Mouse (Mus musculus) midbrain, postnatal 0 days (tissue): Measurements from ENCODE around the gene Grb7. TPM values are rescaled to one million over a fixed set of nuclear protein-coding genes. Genes with fewer than 3 reads are reported as not detected.

ENCODE experiments used
- ATAC-seq: fragments of 200-750 bp; cut with Nextera tagmentation; 2 replicates; pipeline ENCODE4 v1.8.0; 2017; ENCODE audit warnings: moderate number of reproducible peaks, mild to moderate bottlenecking, moderate TSS enrichment, moderate library complexity; ENCODE audit not compliant: low FRiP score
- DNase-seq: peaks from one replicate; pipeline ENCODE4 v3.0.0-alpha.2; 2015; ENCODE audit warnings: low spot score
- H3K27ac ChIP-seq: fragments of 300-500 bp; sonication (generic); 2 replicates; pipeline ENCODE4 v1.5.1; 2014; ENCODE audit warnings: low read depth, mild to moderate bottlenecking, low read length, mixed read lengths
- H3K27me3 ChIP-seq: fragments of 300-500 bp; sonication (generic); 2 replicates; pipeline ENCODE4 v1.6.1; 2014; ENCODE audit warnings: low read length, control low read depth, mixed read lengths; ENCODE audit not compliant: insufficient read depth
- H3K36me3 ChIP-seq: fragments of 300-500 bp; sonication (generic); 2 replicates; pipeline ENCODE4 v1.6.1; 2014; ENCODE audit warnings: low read length, control low read depth, mixed read lengths; ENCODE audit not compliant: insufficient read depth
- H3K4me1 ChIP-seq: fragments of 300-500 bp; sonication (generic); 2 replicates; pipeline ENCODE4 v1.6.1; 2014; ENCODE audit warnings: mild to moderate bottlenecking, control low read depth, antibody characterized with exemption, low read length, mixed read lengths; ENCODE audit not compliant: insufficient read depth
- H3K4me2 ChIP-seq: fragments of 300-500 bp; sonication (generic); 2 replicates; pipeline ENCODE4 v1.6.1; 2014; ENCODE audit warnings: low read depth, mild to moderate bottlenecking, low read length, mixed read lengths; ENCODE audit not compliant: poor library complexity, severe bottlenecking
- H3K4me3 ChIP-seq: fragments of 300-500 bp; sonication (generic); 2 replicates; pipeline ENCODE4 v1.5.1; 2014; ENCODE audit warnings: low read depth, mild to moderate bottlenecking, low read length, moderate library complexity
- H3K9ac ChIP-seq: fragments of 300-500 bp; sonication (generic); replicated peaks from 2 replicates; pipeline ENCODE4 v1.6.1; 2014; ENCODE audit warnings: mild to moderate bottlenecking, low read length, moderate library complexity, mixed read lengths; ENCODE audit not compliant: poor library complexity, severe bottlenecking
- H3K9me3 ChIP-seq: fragments of 300-500 bp; sonication (generic); 2 replicates; pipeline ENCODE4 v1.6.1; 2016; ENCODE audit warnings: low read length, control low read depth
- CTCF ChIP-seq: IDR thresholded peaks from 2 replicates; pipeline ENCODE4 v1.5.1; 2016; ENCODE audit warnings: antibody characterized with exemption, mild to moderate bottlenecking
- WGBS: fragments of 180-500 bp; shearing (Covaris S2); extraction: QIAGEN DNeasy Blood & Tissue Kit; methylation state at CpG from one replicate; pipeline ENCODE4 v1.1.7; 2014; 5-methylcytosine and 5-hydroxymethylcytosine counted together
- polyA plus RNA-seq: library from polyadenylated mRNA; unstranded; fragments of >200 nt; fragmentation: Nextera tagmentation; extraction: Ambion mirVana; gene quantifications from 2 replicates; pipeline ENCODE4 v1.2.1, GENCODE M21; 2015
- total RNA-seq: library from RNA; depleted of rRNA; stranded (reverse); fragments of >200 nt; gene quantifications from 2 replicates; pipeline ENCODE4 v1.2.3, GENCODE M21; 2014

Gene Grb7
- total and polyA plus RNA-seq, 2 experiments from 2014 or later: 0.82 to 1.00 TPM

DNA sequence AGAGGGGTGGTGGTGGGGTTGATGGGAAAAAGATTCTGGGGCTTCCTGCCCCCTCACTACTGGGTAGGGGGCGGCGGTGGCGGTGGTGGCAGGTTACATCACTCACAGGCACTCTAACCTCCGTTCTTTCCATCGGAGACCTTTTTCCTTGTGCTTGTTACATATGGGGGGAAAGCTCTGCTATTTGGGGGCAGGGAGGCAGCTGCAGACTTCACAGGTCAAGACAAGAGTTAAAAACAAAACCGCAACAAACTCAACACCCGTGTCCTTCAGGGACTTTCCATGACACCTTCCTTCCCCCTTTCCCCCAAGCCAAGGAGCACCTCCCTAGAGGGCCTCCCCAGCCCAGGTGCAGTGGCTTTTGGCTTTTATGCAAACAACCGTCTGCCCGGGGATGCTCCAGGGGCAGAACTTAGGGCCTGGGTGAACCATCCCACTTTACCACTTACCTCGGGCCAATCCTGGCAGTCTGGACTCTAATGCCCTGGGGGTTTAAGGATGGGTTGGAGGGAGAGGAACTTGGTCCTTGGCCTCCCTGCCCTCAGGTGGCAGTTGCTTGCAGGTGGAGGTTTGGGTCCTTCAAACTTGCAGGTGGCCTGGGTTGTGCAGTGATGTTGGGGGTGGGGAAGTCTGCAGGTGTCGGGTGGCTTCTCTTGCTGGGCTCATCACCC is 13.0 kb downstream of the Grb7 start:
- Histone ChIP-seq H3K27ac (no peak overlapping the region), H3K27me3 (peaks cover 7% of the 10 kb centered on the region), H3K4me3 (no peak overlapping the region), H3K9ac (no peak overlapping the region), H3K4me2 (no peak overlapping the region), H3K9me3 (no peaks in the 10 kb centered on the region), H3K36me3 (no peaks in the 10 kb centered on the region), H3K4me1 (no peaks in the 10 kb centered on the region)
- no peak for TF ChIP-seq CTCF
- DNase-seq: no peak
- ATAC-seq: no peak
- 24% methylated on average over 11 of the region's 11 CpGs for WGBS

GRCm38 (mm10) chr11:98459860-98460259 is 13.7 kb downstream of the Grb7 start:
- no peak for TF ChIP-seq CTCF
- DNase-seq: no peak
- Histone ChIP-seq H3K27ac (no peak overlapping the region), H3K4me3 (no peak overlapping the region), H3K27me3 (peaks cover 7% of the 10 kb centered on the region), H3K4me2 (no peak overlapping the region), H3K4me1 (no peaks in the 10 kb centered on the region), H3K36me3 (no peaks in the 10 kb centered on the region), H3K9me3 (no peaks in the 10 kb centered on the region), H3K9ac (no peak overlapping the region)
- WGBS: 83% methylated on average over 9 of the region's 9 CpGs
- no peak for ATAC-seq

- Histone ChIP-seq H3K9ac (no peak overlapping the region), H3K36me3 (no peaks in the 10 kb centered on the region), H3K27ac (no peak overlapping the region), H3K4me2 (no peak overlapping the region), H3K27me3 (peaks cover 7% of the 10 kb centered on the region), H3K9me3 (no peaks in the 10 kb centered on the region), H3K4me1 (no peaks in the 10 kb centered on the region), H3K4me3 (no peak overlapping the region)
- DNase-seq (no peak), ATAC-seq (no peak)
- 58% methylated on average over 6 of the region's 6 CpGs for WGBS
- TF ChIP-seq CTCF: no peak
Observed at GRCm38 (mm10) chr11:98461109-98461720, 15.0 kb downstream of the Grb7 start.

- Histone ChIP-seq H3K4me2 (no peak overlapping the region), H3K27me3 (peaks cover 7% of the 10 kb centered on the region), H3K4me1 (no peaks in the 10 kb centered on the region), H3K4me3 (no peak overlapping the region), H3K27ac (no peak overlapping the region), H3K36me3 (no peaks in the 10 kb centered on the region), H3K9ac (no peak overlapping the region), H3K9me3 (no peaks in the 10 kb centered on the region)
- ATAC-seq (no peak), DNase-seq (no peak)
- 90% methylated on average over 6 of the region's 6 CpGs for WGBS
- TF ChIP-seq CTCF: no peak
Observed at GRCm38 (mm10) chr11:98462255-98462654, 16.1 kb downstream of the Grb7 start.

GRCm38 (mm10) chr11:98463911-98464310 is 17.7 kb downstream of the Grb7 start:
- no peak for TF ChIP-seq CTCF
- Histone ChIP-seq H3K27me3 (peaks cover 4% of the 10 kb centered on the region; the same call in 1 of the 2 replicates), H3K4me3 (no peak overlapping the region), H3K36me3 (no peaks in the 10 kb centered on the region), H3K4me2 (no peak overlapping the region), H3K9me3 (no peaks in the 10 kb centered on the region), H3K9ac (no peak overlapping the region), H3K4me1 (no peaks in the 10 kb centered on the region), H3K27ac (no peak overlapping the region)
- WGBS: 89% methylated on average over 9 of the region's 9 CpGs
- no peak for ATAC-seq
- no peak for DNase-seq

- no peak for TF ChIP-seq CTCF
- Histone ChIP-seq H3K9ac (no peak overlapping the region), H3K4me3 (no peak overlapping the region), H3K9me3 (no peaks in the 10 kb centered on the region), H3K4me1 (no peaks in the 10 kb centered on the region), H3K36me3 (no peaks in the 10 kb centered on the region), H3K27me3 (no peaks in the 10 kb centered on the region), H3K27ac (no peak overlapping the region), H3K4me2 (no peak overlapping the region)
- no peak for ATAC-seq
- 84% methylated on average over 6 of the region's 6 CpGs for WGBS
- no peak for DNase-seq
Observed at GRCm38 (mm10) chr11:98464516-98464915, 18.3 kb downstream of the Grb7 start.
